Mouse (Mus musculus): ENCODE measurements at regions not wholly inside any gene's neighbourhood (a gene's known extent, or its start where the extent isn't known, plus 50 kb on each side); places are given as distances from the start of the nearest gene placed in this dataset.

GRCm38 (mm10) chr15:46087307-46087706 lies 5953.1 kb downstream of the 9330182O14Rik start:
- ATAC-seq (replicated peaks in 1 of 2; ENCODE audit: insufficient read depth in 1 of 2, low FRiP score in 2 of 2, low TSS enrichment in 1 of 2, low read depth in 1 of 2, poor library complexity in 2 of 2, severe bottlenecking in 2 of 2), result no peak

GRCm38 (mm10) chr15:46125718-46126373 lies 5991.7 kb downstream of the 9330182O14Rik start:
- ATAC-seq (replicated peaks in 1 of 2; ENCODE audit: insufficient read depth in 1 of 2, low FRiP score in 2 of 2, low TSS enrichment in 1 of 2, low read depth in 1 of 2, poor library complexity in 2 of 2, severe bottlenecking in 2 of 2), result peak; percentile 98
